Mouse (Mus musculus) T-helper 1 cell (primary cell): ENCODE results near the gene Gm45208.

ENCODE experiments used
- in situ Hi-C: fragments of 300-600 bp; cut with MboI, MseI; formaldehyde crosslinking; loops from one replicate; pipeline ENCODE4 v1.15.1; 2025; ENCODE audit warnings: high pct_unique_total_duplicates

The Gm45208 gene

DNA sequence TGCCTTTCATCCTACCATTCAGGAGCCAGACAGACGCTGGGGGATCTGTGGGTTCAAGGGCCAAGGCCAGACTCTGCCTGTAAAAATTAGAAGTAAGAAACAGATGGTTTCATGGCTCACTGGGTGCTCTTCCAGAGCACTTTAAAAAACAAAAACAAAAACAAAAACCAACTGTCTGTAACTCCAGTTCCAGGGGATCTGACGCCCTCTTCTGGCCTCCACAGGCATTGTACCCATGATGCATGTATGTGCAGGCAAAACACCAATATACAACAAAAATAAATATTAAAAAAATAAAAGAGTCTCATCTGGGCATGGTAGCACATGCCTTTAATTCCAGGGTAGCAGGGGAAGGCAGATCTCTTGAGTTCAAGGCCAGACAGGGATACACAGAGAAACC is 50.7 kb downstream of the Gm45208 start:
- in situ Hi-C loops = no loop called here

DNA sequence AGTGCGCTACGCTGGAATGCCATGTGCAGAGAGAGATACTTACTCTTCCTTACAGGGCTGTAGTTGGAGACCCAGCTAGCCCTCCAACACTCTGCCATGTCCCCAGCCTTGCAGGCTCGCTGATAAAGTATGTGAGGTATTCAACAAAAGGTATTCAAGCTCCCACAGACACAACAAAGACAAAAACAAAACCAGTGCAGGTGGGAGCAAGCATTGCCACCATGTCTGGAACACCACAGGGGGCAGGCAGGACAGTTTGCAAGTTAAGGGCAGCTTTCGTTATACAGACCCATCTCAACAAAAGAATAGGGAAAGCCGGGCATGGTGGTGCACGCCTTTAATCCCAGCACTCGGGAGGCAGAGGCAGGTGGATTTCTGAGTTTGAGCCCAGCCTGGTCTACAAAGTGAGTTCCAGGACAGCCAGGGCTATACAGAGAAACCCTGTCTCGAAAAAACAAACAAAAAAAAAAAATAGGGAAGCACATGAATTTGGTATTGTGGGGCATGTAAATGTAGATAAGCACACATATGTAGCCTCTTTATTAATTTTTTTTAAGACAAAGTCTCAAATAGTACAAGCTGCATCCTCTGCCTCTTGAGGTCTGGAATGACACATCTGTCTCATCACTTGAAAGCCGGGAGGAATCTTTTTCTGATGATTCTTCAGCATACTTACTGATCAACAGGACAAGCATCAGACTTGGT is 53.6 kb downstream of the Gm45208 start:
- in situ Hi-C loops = no loop called here

DNA sequence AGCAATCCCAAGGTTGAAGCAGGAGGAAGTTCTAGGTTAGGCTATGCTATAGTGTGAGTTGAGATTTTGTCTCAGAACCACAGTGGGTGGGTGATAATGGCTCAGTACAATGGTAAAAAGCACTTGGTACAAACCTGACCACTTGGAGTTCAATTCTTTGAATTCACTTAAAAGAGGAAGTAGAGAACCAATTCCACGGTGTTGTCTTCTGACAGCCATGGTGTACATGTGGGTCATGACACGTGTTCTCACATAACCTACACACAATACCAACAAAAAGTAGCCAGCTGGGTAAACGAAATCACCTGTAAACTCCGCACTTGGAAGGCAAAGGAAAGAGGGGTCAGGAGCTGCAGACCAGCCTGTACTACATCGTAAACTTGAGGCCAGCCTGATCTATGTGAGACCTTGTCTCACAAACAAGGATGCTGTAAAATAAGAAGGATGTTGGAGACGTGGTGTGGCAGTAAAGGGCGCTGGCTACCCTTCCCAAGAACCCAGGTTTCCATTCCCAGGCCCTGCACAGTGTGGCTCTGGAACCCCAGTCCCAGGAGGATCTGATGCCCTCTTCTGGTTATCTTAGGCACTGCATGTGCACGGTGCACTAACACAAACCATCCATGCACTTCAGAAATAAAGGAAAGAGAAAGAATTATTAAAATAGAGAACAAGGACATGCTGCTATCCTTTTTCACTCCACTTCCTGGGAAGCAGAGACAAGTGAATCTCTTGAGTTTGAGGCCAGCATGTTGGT is 54.5 kb downstream of the Gm45208 start:
- in situ Hi-C loops = no loop called here

DNA sequence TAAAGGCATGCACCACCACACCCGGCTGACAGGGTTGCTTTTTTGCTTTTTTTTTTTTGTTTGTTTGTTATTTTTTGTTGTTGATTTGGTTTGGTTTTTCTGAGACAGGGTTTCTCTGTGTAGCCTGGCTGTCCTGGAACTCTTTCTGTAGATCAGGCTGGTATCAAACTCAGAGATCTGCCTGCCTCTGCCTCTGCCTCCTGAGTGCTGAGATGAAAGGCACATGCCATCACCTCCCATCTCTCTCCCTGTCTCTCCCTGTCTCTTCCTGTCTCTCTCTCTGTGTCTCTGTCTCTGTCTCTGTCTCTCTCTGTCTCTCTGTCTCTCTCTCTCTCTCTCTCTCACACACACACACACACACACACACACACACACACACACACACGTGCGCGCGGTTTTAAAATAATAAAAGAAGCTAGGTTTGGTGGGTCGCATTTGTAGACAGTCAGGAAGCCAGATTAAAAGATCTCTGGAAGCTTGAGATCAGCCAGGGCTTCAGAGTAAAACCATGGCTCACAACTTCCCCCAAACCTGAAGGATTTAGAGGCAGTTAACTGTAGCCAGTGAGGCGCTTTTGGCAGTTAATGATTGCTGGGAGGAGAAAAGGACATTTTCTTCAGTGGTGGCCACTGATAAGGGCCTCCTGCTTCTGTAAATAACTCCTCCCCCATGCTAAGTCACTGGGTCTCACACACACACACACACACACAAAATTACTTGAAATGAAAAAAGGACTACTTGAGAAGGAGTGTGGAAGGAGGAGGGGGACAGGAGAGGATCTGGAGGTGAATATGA is 56.6 kb downstream of the Gm45208 start:
- in situ Hi-C loops = no loop called here

DNA sequence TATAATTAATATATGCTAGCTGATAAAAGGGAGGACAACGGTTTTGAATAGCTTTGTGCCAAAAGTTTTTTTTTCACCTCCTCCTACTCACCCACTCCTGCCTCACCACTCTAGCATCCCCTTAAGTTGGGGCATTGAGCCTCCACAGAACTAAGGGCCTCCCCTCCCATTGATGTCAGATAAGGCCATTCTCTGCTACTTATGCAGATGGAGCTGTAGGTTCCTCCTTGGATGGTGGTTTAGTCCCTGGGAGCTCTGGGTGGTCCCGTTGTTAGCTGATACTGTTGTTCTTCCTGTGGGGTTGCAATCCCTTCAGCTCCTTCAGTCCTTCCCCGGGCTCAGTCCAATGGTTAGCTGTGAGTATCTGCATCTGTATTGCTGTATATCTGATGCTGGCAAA is 57.2 kb downstream of the Gm45208 start:
- in situ Hi-C loops = no loop called here
